Mouse (Mus musculus) E14TG2a.4 (cell line): ENCODE data around the gene Synj2.

Experiments
- H3K27me3 ChIP-seq: 2 replicates; pipeline ENCODE4 v1.6.1; 2014; ENCODE audit warnings: low read length, control low read depth; ENCODE audit not compliant: insufficient read depth
- H3K36me3 ChIP-seq: 2 replicates; pipeline ENCODE4 v1.6.1; 2014; ENCODE audit warnings: low read length, control low read depth; ENCODE audit not compliant: insufficient read depth
- H3K4me1 ChIP-seq: replicated peaks from 2 replicates; pipeline ENCODE4 v1.6.1; 2014; ENCODE audit warnings: low read depth, low read length, control low read depth
- H3K4me3 ChIP-seq: replicated peaks from 2 replicates; pipeline ENCODE4 v1.5.1; 2014; ENCODE audit warnings: mild to moderate bottlenecking, low read length
- H3K9me3 ChIP-seq: 2 replicates; pipeline ENCODE4 v1.6.1; 2014; ENCODE audit warnings: low read length, control low read depth
- CTCF ChIP-seq: conservative IDR thresholded peaks from 2 replicates; pipeline ENCODE4 v1.5.1; 2014; ENCODE audit warnings: low read length
- NANOG ChIP-seq: IDR thresholded peaks from 2 replicates; pipeline ENCODE4 v1.6.1; 2014; ENCODE audit warnings: borderline replicate concordance, low read length, mixed read lengths
- POU5F1 ChIP-seq: IDR thresholded peaks from 2 replicates; pipeline ENCODE4 v1.6.1; 2014; ENCODE audit warnings: low read length, borderline replicate concordance

The Synj2 gene

DNA sequence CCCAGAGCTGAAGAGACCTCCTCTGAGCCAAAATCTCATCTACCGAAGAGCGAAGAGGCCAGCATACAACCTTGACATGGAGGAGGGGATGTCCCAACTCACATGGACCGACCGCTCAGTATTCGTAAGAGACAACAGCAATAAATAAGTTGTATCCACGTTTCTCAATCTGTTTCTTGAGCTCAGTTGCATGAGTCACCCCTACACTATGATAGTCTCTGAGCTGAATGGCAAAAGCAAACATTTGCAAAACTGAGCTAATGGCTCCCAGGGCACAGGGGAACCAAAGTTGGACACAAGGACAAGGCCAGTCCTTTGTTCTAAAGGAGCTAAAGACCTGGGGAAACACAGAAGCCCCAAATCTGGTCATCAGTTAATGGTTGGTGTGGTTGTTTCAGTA, 128.8 kb downstream of the Synj2 start:
- Histone ChIP-seq H3K36me3 (peaks cover 88% of the 10 kb centered on the region), H3K27me3 (no peaks in the 10 kb centered on the region), H3K9me3 (no peaks in the 10 kb centered on the region), H3K4me1 (peaks cover 16% of the 10 kb centered on the region), H3K4me3 (no peak overlapping the region)
- TF ChIP-seq CTCF (no peak), NANOG (no peak), POU5F1 (no peak)

DNA sequence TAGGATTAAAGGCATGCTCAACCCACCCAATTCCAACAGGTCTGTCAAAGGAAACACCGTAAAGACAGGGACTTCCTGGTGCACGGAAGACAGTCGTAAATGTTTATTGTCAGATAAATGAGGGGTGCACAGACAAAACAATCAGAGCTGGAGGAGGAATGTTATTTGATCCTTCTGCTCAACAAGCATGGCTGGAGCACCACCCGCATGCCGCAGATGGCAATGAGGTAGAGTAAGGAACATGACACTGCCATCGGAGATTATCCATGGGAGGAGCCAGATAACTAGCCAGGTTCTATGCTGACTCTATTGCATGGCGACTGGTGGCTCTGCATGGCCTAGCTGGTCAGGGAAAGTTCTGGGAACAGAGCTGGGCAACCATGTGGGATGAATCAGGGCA, 132.3 kb downstream of the Synj2 start:
- TF ChIP-seq NANOG (no peak), POU5F1 (no peak), CTCF (no peak)
- peaks cover 58% of the 10 kb centered on the region for H3K36me3 ChIP-seq
- H3K4me1 ChIP-seq: peaks cover 21% of the 10 kb centered on the region
- H3K4me3 ChIP-seq: no peak overlapping the region
- no peaks in the 10 kb centered on the region for H3K9me3 ChIP-seq
- H3K27me3 ChIP-seq: no peaks in the 10 kb centered on the region

DNA sequence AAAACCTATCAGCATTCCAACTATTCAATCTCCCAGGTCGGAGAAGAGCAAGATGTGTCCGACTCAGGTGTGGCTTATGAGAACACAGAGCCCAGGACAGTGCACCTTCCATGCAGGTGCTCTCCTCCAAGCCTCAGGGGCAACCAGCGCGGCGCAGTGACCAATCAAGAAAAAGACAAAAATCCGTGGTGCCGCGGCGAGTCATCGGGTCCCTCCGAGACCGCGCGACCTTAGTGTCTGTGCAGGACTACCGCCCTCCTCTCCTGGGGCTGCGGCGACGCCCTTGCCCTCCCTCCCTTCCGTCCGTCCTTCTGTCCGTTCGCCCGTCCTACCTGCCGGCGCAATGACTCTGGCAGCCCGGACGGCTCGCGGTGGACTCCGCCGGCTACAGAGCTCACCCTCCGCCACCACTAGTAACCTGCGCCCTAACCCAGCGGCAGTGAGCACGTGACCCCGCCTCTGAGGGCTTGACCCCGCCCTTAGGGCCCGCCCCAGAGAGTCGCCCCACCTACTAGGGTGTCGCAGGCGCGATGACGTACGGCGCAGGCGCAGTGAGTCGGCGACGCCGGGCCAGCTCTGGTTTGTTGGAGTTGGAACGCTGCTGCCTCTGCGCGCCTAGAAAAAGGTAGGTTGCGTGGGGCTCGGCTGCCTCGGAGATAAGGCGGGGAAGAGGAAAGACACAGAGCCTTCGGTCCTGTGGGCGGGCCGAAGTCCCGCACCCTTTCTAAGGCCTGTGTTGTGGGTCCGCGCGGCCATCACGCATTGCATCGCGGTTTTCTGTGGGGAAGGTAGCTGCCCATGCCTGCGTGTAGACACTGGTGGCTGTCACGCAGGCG, 138.4 kb downstream of the Synj2 start, which contains the start of the genes Serac1 and Gtf2h5:
Gene Serac1, minus strand, starts transcription at position 455 of the 836 bp plus-strand sequence.
Gene Gtf2h5, plus strand, starts transcription at position 500 of the 836 bp plus-strand sequence.
- TF ChIP-seq CTCF (no peak), NANOG (no peak), POU5F1 (no peak)
- Histone ChIP-seq H3K36me3 (peaks cover 30% of the 10 kb centered on the region), H3K4me1 (peaks cover 15% of the 10 kb centered on the region), H3K27me3 (no peaks in the 10 kb centered on the region), H3K9me3 (no peaks in the 10 kb centered on the region), H3K4me3 (peak within 1 kb of the TSS; percentile 96)

DNA sequence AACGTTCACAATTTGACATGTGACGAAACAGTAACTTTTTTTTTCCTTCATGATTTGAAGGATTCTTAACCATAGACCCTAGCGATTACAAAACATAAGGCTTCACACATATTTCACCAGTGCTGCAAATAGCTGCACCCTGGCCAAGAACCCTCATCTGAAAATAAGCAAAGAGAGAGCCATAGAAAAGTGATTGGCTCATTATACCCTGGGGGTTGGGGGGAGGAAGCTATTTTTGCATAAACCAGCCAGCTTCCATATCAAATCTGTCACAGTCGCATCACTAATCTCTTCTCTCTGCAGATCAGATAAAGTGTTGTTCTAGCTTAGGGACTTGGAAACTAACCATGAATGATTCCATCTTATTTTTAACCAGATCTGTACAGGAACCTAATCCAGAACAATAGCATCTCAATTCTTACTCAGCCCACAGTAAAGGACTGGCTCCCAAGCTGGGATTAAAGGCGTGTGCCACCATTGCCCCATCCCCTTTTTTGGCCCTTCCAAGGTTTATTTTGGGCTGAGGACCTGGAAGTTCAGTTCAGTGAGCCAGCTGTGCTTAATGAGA, 142.3 kb downstream of the Synj2 start:
- H3K4me1 ChIP-seq: peaks cover 11% of the 10 kb centered on the region
- no peak overlapping the region for H3K4me3 ChIP-seq
- no peaks in the 10 kb centered on the region for H3K27me3 ChIP-seq
- TF ChIP-seq POU5F1 (no peak), NANOG (no peak), CTCF (no peak)
- H3K36me3 ChIP-seq: peaks cover 63% of the 10 kb centered on the region
- H3K9me3 ChIP-seq: no peaks in the 10 kb centered on the region

DNA sequence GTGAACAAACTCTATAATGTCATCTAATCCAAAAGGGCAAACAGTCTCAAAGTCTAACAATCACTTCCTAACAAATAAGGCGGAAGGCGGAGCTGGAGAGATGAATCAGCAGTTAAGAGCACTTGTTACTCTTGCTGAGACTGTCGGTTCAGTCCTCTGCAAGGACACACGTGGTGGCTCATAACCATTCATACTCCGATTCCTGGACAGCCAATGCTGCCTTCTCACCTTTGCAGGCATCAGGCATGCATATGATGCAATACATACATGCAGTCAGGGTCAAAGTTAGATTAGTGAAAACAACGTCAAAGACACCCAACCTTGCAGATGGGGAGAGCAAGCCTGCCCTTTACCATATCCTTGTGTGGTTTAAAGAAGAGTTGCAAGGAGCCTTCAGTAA, 150.5 kb downstream of the Synj2 start:
- no peaks in the 10 kb centered on the region for H3K27me3 ChIP-seq
- TF ChIP-seq POU5F1: no peak
- TF ChIP-seq CTCF: no peak
- TF ChIP-seq NANOG: no peak
- no peaks in the 10 kb centered on the region for H3K9me3 ChIP-seq
- H3K4me3 ChIP-seq: no peak overlapping the region
- H3K36me3 ChIP-seq: peaks cover 34% of the 10 kb centered on the region
- peaks cover 6% of the 10 kb centered on the region; the same call in 1 of the 2 replicates for H3K4me1 ChIP-seq
